Mouse (Mus musculus) spleen, postnatal 36 days (tissue): Measurements from ENCODE around the gene Vmn2r92.
"Not testable (repeated sequence)": the region's sequence is repeated elsewhere in the genome, so short reads cannot be mapped to it uniquely, and the experiment has no call there.

Source experiments
- DNase-seq, 2 experiments: peaks; one replicate each; pipeline ENCODE4 v3.0.0; 2022; ENCODE audit warnings: low spot score in 2 of 2, mixed read lengths in 1 of 2

Gene Vmn2r92

DNA sequence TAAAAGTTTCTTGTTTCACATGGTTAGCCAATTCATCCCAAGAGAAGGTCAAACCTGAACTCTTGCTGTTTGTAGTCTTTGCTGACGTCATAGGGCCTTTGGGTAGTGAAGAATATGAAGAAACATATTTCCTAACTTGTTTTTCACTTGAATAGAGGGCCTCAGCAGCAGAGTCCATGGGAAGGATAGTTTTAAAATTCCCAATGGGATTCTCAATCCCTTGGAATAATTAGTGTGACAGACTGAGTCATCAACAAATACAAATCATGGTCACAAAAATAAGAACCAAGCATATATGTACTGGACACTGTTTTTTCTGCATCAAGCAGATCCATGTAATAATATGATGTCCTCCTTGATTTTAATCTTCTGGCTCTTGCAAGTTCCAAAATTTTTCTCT is at the start of gene Vmn2r92:
TSS of gene Vmn2r92 (plus strand) at position 301 of the 400 bp plus-strand sequence.
- DNase-seq: not testable (repeated sequence)

DNA sequence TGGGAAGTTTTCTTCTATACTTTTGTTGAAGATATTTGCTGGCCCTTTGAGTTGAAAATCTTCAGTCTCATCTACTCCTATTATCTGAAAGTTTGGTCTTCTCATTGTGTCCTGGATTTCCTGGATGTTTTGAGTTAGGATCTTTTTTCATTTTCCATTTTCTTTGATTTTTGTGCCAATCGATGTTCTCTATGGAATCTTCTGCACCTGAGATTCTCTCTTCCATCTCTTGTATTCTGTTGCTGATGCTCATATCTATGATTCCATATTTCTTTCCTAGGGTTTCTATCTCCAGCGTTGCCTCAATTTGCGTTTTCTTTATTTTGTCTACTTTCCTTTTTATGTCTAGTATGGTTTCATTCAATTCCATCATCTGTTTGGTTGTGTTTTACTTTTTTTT is 49.4 kb upstream of the Vmn2r92 start:
- DNase-seq: not testable (repeated sequence)

DNA sequence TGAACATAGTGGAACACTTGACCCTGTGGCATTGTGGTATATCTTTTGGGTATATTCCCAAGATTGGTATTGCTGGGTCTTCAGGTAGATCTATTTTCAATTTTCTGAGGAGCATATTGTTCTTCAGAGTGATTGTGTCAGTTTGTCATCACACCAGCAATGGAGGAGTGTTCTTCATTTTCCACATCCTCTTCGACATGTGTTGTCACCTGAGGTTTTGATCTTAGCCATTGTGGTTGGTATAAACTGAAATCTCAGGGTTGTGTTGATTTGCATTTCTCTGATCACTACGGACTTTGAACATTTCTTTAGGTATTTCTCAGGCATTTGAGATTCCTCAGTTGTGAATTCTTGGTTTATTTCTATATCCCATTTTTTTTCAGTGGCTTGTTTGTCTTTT is 9.5 kb downstream of the Vmn2r92 start:
- DNase-seq: not testable (repeated sequence)

DNA sequence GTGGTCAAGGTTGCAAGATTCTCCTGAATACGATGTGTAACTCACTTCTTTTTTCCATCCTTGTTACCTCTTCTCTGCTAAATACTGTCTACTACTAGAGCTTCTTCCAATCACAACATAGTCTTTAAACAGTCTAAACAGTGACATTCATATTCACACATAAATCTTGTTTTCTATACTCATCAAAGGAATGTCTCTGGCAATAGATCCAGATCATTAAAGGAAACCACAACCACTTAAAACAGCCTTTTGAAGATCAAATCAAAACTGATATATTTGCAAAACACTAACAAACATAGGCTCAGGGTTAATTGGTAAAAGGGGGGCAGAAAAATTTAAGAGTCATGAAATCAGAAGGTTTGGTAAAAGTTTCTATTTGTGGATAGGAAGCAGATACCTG is 38.0 kb downstream of the Vmn2r92 start:
- DNase-seq: no peak

DNA sequence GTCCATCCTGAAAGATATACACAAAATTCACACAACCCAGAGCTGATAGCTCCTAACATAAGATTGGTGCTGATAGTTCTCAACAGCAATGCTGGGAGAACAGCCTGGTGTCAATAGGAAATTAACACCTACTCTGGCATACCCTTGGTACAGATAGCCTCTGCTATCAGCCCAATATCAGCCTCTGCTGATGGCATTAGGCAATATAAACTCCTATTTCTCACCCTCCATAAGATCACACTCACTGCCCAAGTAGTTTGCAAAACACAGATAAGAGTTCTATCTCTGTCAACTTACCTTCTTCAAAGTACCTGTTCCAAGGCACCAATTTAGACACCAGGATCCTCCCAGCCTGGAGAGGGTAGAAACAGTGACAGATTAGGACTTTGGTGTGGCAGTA is 69.6 kb downstream of the Vmn2r92 start:
- no peak for DNase-seq

DNA sequence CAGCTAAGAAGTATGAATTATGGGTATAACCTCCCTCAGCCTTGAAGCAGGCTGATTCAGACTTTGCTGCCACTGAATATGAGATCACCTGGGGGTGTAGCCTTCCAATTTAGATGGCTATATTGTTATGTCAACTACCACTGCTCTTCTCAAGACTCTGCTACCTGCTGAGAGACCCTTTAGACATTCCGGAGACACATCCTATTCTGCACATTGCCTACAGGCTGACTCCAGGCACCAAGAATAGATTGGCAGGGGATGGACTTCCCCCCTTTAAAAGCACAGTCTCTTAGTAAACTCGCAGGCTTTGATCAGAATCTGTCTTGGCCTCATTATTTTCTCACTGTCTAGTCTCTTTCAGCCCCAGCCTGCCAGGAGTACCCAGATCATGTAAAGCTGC is 80.3 kb downstream of the Vmn2r92 start:
- DNase-seq: no peak

DNA sequence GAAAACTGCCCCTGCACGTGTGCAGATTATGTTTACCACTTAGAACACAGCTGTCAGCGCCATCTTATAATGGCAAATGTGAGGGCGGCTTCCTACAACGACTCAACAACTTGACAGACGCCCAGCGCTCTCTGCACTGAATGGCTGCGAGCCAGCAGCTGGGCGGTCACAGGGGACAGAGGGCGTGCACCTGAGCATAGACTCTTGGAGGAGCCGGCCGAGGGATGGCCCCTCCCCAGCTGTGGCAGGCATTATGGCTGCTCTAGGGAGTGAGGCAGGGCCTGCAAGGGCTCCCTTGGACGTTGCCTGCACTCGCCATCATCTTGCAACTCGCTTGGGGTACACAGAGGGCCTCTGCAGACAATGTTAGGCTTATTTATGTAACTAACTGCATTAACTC is 85.2 kb downstream of the Vmn2r92 start:
- no peak for DNase-seq
